In the genomic region with DNA sequence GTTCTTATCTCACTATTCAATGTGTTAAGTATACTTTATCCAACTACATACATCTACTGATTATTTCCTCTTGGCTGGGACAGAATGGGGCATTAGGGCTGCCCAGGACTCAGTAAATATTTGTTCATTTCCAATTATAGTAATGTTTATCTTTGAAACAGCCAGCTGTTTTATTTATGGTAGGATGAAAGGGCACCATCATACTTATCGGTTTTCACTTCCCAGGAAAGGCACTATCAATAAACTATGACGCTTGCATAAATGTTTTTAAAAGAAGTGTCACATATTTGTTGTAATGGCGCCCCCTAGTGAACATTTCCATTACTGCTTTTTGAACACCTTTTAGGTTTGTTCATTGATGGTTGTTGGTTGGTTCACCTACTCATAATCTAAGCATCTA, we compare ENCODE assay signal across 9 mouse cellular contexts. TPM values are rescaled to one million over a fixed set of nuclear protein-coding genes. Genes with fewer than 3 reads are reported as not detected.
DNase-seq lines count a peak whose midpoint lies in the region; ATAC-seq lines count a peak whose summit lies in the region.
"Had no signal": no experiment of that assay in that cellular context is flagged by ENCODE, and none has a peak within 500 bp of the region (broad histone marks: within the 10 kb centered on the region; RNA-seq: fewer than 3 reads in every experiment).

No protein-coding gene starts in this region.

- no peak overlapping the region for H3K4me2 ChIP-seq in midbrain, embryonic 14.5 days (ENCODE audit: low read length)
- H3K4me2 ChIP-seq in midbrain, embryonic 15.5 days, result no peak overlapping the region

- H3K27me3 ChIP-seq in midbrain, embryonic 14.5 days (ENCODE audit: control insufficient read depth, insufficient read depth, low read length), result no peaks in the 10 kb centered on the region
- H3K27me3 ChIP-seq in midbrain, embryonic 15.5 days (replicated peaks), result no peaks in the 10 kb centered on the region

- H3K27ac ChIP-seq in midbrain, embryonic 14.5 days (replicated peaks; ENCODE audit: low read depth, low read length), result no peak overlapping the region
- no peak overlapping the region for H3K27ac ChIP-seq in midbrain, embryonic 15.5 days

- 6% methylated on average over 3 of the region's 3 CpGs for WGBS in midbrain, embryonic 14.5 days
- 4% methylated on average over 3 of the region's 3 CpGs for WGBS in midbrain, embryonic 15.5 days

- no peaks in the 10 kb centered on the region for H3K36me3 ChIP-seq in midbrain, embryonic 14.5 days (ENCODE audit: control insufficient read depth, insufficient read depth, low read length)
- no peaks in the 10 kb centered on the region for H3K36me3 ChIP-seq in midbrain, embryonic 15.5 days (replicated peaks)

- no peaks in the 10 kb centered on the region for H3K9me3 ChIP-seq in midbrain, embryonic 14.5 days (ENCODE audit: control insufficient read depth, low read length)
- no peaks in the 10 kb centered on the region for H3K9me3 ChIP-seq in midbrain, embryonic 15.5 days

- no peak overlapping the region for H3K9ac ChIP-seq in midbrain, embryonic 14.5 days (replicated peaks; ENCODE audit: low read length)
- H3K9ac ChIP-seq in midbrain, embryonic 15.5 days, result no peak overlapping the region

- peak; percentile 19 for DNase-seq in gastrocnemius, adult 18-20 months (ENCODE audit: low spot score)
- DNase-seq in gastrocnemius, postnatal 25 days, result no peak
- peak; percentile 85 for DNase-seq in midbrain, embryonic 14.5 days
- DNase-seq in c-Kit-positive CD71-positive TER-119-negative erythroid progenitor cells, embryonic 14.5 days (ENCODE audit: low read depth), result peak; percentile 34
- peak; percentile 3 to 55 for DNase-seq in left cerebral cortex, adult 9 months (ENCODE audit: low spot score in 2 of 2)
- peak; percentile 9 for DNase-seq in thymus, postnatal 4 days
- DNase-seq in neural tube, embryonic 10.5 days (ENCODE audit: extremely low spot score, low spot score), result no peak

- no peak for ATAC-seq in midbrain, embryonic 14.5 days (ENCODE audit: low FRiP score, low TSS enrichment)
- ATAC-seq in midbrain, embryonic 15.5 days (replicated peaks), result no peak

- H3K4me3 ChIP-seq in midbrain, embryonic 14.5 days (replicated peaks; ENCODE audit: low read depth, low read length), result no peak overlapping the region
- no peak overlapping the region for H3K4me3 ChIP-seq in midbrain, embryonic 15.5 days

- no peaks in the 10 kb centered on the region for H3K4me1 ChIP-seq in midbrain, embryonic 14.5 days (ENCODE audit: control insufficient read depth, insufficient read depth, low read length)
- H3K4me1 ChIP-seq in midbrain, embryonic 15.5 days, result no peaks in the 10 kb centered on the region

RNA-seq across cellular contexts. Expression of a gene that starts 35.8 kb away (rescaled TPM):
- total RNA-seq in gastrocnemius, adult 18-20 months (2021), result not detected
- total RNA-seq in gastrocnemius, postnatal 25 days (2021), result not detected
- 2.8 and 3.1 TPM in 2 replicates for polyA plus RNA-seq in midbrain, embryonic 14.5 days (2014; fragmentation: Nextera tagmentation; extraction: Ambion mirVana)
- polyA plus RNA-seq in midbrain, embryonic 15.5 days (2015; fragmentation: Nextera tagmentation; extraction: Ambion mirVana), result 2.1 and 2.5 TPM in 2 replicates
- total RNA-seq: hematopoietic stem cell, adult 5-6 weeks had no signal

Comparison
In these comparisons a context has a peak if more than half of its experiments do, and no peak if none do; other contexts are left out.
1. DNase-seq: peak in gastrocnemius, adult 18-20 months (single experiment), midbrain, embryonic 14.5 days (single experiment), c-Kit-positive CD71-positive TER-119-negative erythroid progenitor cells, embryonic 14.5 days (single experiment), left cerebral cortex, adult 9 months (2 of 2) and thymus, postnatal 4 days (single experiment); none in gastrocnemius, postnatal 25 days (single experiment) and neural tube, embryonic 10.5 days (single experiment).